Mouse (Mus musculus) ES-E14 (cell line): Measurements from ENCODE around the gene Cntrob.

ENCODE experiments used
- CHD2 ChIP-seq: IDR thresholded peaks from 2 replicates; pipeline ENCODE4 v1.6.1; 2014; ENCODE audit warnings: mild to moderate bottlenecking, low read depth, low read length, inconsistent platforms
- MAFK ChIP-seq: IDR thresholded peaks from 2 replicates; pipeline ENCODE4 v1.6.1; 2014; ENCODE audit warnings: mild to moderate bottlenecking, low read depth, low read length, inconsistent platforms; ENCODE audit not compliant: insufficient read depth
- ZC3H11A ChIP-seq: IDR thresholded peaks from 2 replicates; pipeline ENCODE4 v1.6.1; 2012; ENCODE audit warnings: low read depth, mild to moderate bottlenecking, inconsistent platforms, low read length, borderline replicate concordance

- TF ChIP-seq CHD2 = no peak
- no peak for TF ChIP-seq ZC3H11A
- TF ChIP-seq MAFK = no peak
Measured at GRCm38 (mm10) chr11:69326408-69327156, 3.0 kb upstream of the Cntrob start.
